Mouse (Mus musculus): ENCODE data around the gene Vmn1r123. TPM values are rescaled to one million over a fixed set of nuclear protein-coding genes. Genes with fewer than 3 reads are reported as not detected.
"Not testable (repeated sequence)": the region's sequence is repeated elsewhere in the genome, so short reads cannot be mapped to it uniquely, and the experiment has no call there.

The Vmn1r123 gene
- polyA plus RNA-seq (2016; fragmentation: Nextera tagmentation; extraction: Ambion mirVana), result not detected in 2 replicates

- not testable (repeated sequence) for H3K27ac ChIP-seq, H3K4me3 ChIP-seq
- WGBS, result 38% methylated on average over 1 of the region's 3 CpGs
Measured at GRCm38 (mm10) chr7:21161885-21162284, at the start of gene Vmn1r123. Vmn1r123 (plus strand) TSS chr7:21162185.

GRCm38 (mm10) chr7:21134028-21134427, 28.0 kb upstream of the Vmn1r123 start, which contains the start of gene Vmn1r122:
Vmn1r122 (minus strand) TSS chr7:21134128.
- H3K36me3 ChIP-seq; H3K27me3 ChIP-seq (ENCODE audit: insufficient read depth, poor library complexity, severe bottlenecking); DNase-seq (ENCODE audit: low spot score); H3K4me3 ChIP-seq; H3K9me3 ChIP-seq; H3K27ac ChIP-seq; H3K4me1 ChIP-seq: not testable (repeated sequence)
- 57% methylated on average over 3 of the region's 3 CpGs for WGBS

More at GRCm38 (mm10) chr7:21161885-21162284, at the start of gene Vmn1r123:
- not testable (repeated sequence) for H3K9me3 ChIP-seq; H3K27me3 ChIP-seq (ENCODE audit: insufficient read depth, poor library complexity, severe bottlenecking); DNase-seq (ENCODE audit: low spot score); H3K36me3 ChIP-seq; H3K4me1 ChIP-seq

- WGBS, result 18% methylated on average over 1 of the region's 2 CpGs
- not testable (repeated sequence) for H3K9me3 ChIP-seq; DNase-seq (ENCODE audit: low spot score)
Measured at GRCm38 (mm10) chr7:21190323-21190722, 28.3 kb downstream of the Vmn1r123 start, which contains the start of gene Gm5157. Gm5157 (minus strand) TSS chr7:21190423.

More at GRCm38 (mm10) chr7:21190323-21190722, 28.3 kb downstream of the Vmn1r123 start, which contains the start of gene Gm5157:
- H3K27me3 ChIP-seq (ENCODE audit: insufficient read depth, poor library complexity, severe bottlenecking); H3K4me3 ChIP-seq; H3K4me1 ChIP-seq; H3K27ac ChIP-seq; H3K36me3 ChIP-seq: not testable (repeated sequence)

Other genes with a start within 250 kb of the Vmn1r123 start
- gene Vmn1r118, start 249.8 kb upstream of the Vmn1r123 start, polyA plus RNA-seq (2016; fragmentation: Nextera tagmentation; extraction: Ambion mirVana), result not detected in 2 replicates
- gene Vmn1r119, start 149.7 kb upstream of the Vmn1r123 start, polyA plus RNA-seq (2016; fragmentation: Nextera tagmentation; extraction: Ambion mirVana), result not detected in 2 replicates
- gene Vmn1r120, start 108.4 kb upstream of the Vmn1r123 start, polyA plus RNA-seq (2016; fragmentation: Nextera tagmentation; extraction: Ambion mirVana), result not detected in 2 replicates
- gene Vmn1r121, start 63.7 kb upstream of the Vmn1r123 start, polyA plus RNA-seq (2016; fragmentation: Nextera tagmentation; extraction: Ambion mirVana), result not detected in 2 replicates
- gene Vmn1r122, start 28.1 kb upstream of the Vmn1r123 start, polyA plus RNA-seq (2016; fragmentation: Nextera tagmentation; extraction: Ambion mirVana), result not detected in 2 replicates
- gene Gm5157, start 28.2 kb downstream of the Vmn1r123 start, polyA plus RNA-seq (2016; fragmentation: Nextera tagmentation; extraction: Ambion mirVana), result not detected in 2 replicates
- gene Vmn1r124, start 98.4 kb downstream of the Vmn1r123 start, polyA plus RNA-seq (2016; fragmentation: Nextera tagmentation; extraction: Ambion mirVana), result not detected in 2 replicates
- not detected in 2 replicates for gene Vmn1r125, start 110.0 kb downstream of the Vmn1r123 start, polyA plus RNA-seq (2016; fragmentation: Nextera tagmentation; extraction: Ambion mirVana)
- gene Vmn1r126, start 139.3 kb downstream of the Vmn1r123 start, polyA plus RNA-seq (2016; fragmentation: Nextera tagmentation; extraction: Ambion mirVana), result not detected in 2 replicates
- gene Vmn1r127, start 157.7 kb downstream of the Vmn1r123 start, polyA plus RNA-seq (2016; fragmentation: Nextera tagmentation; extraction: Ambion mirVana), result not detected in 2 replicates
- not detected in 2 replicates for gene Vmn1r128, start 187.2 kb downstream of the Vmn1r123 start, polyA plus RNA-seq (2016; fragmentation: Nextera tagmentation; extraction: Ambion mirVana)
- not detected in 2 replicates for gene Vmn1r129, start 199.1 kb downstream of the Vmn1r123 start, polyA plus RNA-seq (2016; fragmentation: Nextera tagmentation; extraction: Ambion mirVana)

All from heart, embryonic 10.5 days (tissue).